Mouse (Mus musculus) adipose tissue, adult 10 weeks (tissue): Measurements from ENCODE around the gene Gm11541. TPM values are rescaled to one million over a fixed set of nuclear protein-coding genes. Genes with fewer than 3 reads are reported as not detected.

ENCODE experiments used
- polyA plus RNA-seq: library from polyadenylated mRNA; stranded (reverse); fragments of 350-450 nt; fragmentation: Illumina TruSeq; extraction: RNeasy Lipid Tissue Mini Kit (QIAGEN cat#74804); gene quantifications from one replicate; pipeline ENCODE4 v1.2.3, GENCODE M21; 2014; ENCODE audit warnings: low read depth, low replicate concordance

Gm11541 gene
- polyA plus RNA-seq = not detected

GRCm38 (mm10) chr11:94704472-94704871, at the start of gene Gm11541:
Gm11541 (minus strand) TSS chr11:94704499.

GRCm38 (mm10) chr11:94741732-94742272, 37.5 kb upstream of the Gm11541 start, which contains the start of gene Cdc34b:
Cdc34b (plus strand) TSS chr11:94741782.

GRCm38 (mm10) chr11:94676754-94677606, 27.3 kb downstream of the Gm11541 start, which contains the start of gene Xylt2:
Xylt2 (minus strand) TSS chr11:94677515.

GRCm38 (mm10) chr11:94653663-94654436, 50.4 kb downstream of the Gm11541 start, which contains the start of the genes Mrpl27 and Eme1:
Mrpl27 (plus strand) TSS chr11:94653767.
Eme1 (minus strand) TSS chr11:94653964.

Other genes with a start within 250 kb of the Gm11541 start
- 8.6 TPM for gene Cacna1g, start 230.3 kb downstream of the Gm11541 start, polyA plus RNA-seq
- gene Spata20, start 218.3 kb downstream of the Gm11541 start, polyA plus RNA-seq = 15.4 TPM
- gene Epn3, start 204.5 kb downstream of the Gm11541 start, polyA plus RNA-seq = 10.1 TPM
- gene Mycbpap, start 182.8 kb downstream of the Gm11541 start, polyA plus RNA-seq = 16.1 TPM
- 5.9 TPM for gene Rsad1, start 155.2 kb downstream of the Gm11541 start, polyA plus RNA-seq
- 3.5 TPM for gene Chad, start 139.5 kb downstream of the Gm11541 start, polyA plus RNA-seq
- gene Acsf2, start 102.6 kb downstream of the Gm11541 start, polyA plus RNA-seq = 17.7 TPM
- gene Lrrc59, start 74.7 kb downstream of the Gm11541 start, polyA plus RNA-seq = 90.2 TPM
- gene Mrpl27, start 50.7 kb downstream of the Gm11541 start, polyA plus RNA-seq = 85.4 TPM
- gene Eme1, start 50.5 kb downstream of the Gm11541 start, polyA plus RNA-seq = 0.24 TPM
- gene Xylt2, start 27.0 kb downstream of the Gm11541 start, polyA plus RNA-seq = 18.0 TPM
- gene Cdc34b, start 37.3 kb upstream of the Gm11541 start, polyA plus RNA-seq = not detected
- gene Tmem92, start 78.2 kb upstream of the Gm11541 start, polyA plus RNA-seq = not detected
- gene Col1a1, start 231.7 kb upstream of the Gm11541 start, polyA plus RNA-seq = 183 TPM